Mouse (Mus musculus) liver, postnatal 0 days (tissue): ENCODE data around the gene Tmem192. TPM values are rescaled to one million over a fixed set of nuclear protein-coding genes. Genes with fewer than 3 reads are reported as not detected.

Experiments
- ATAC-seq: fragments of 200-750 bp; cut with Nextera tagmentation; 2 replicates; pipeline ENCODE4 v1.8.0; 2017; ENCODE audit warnings: mild to moderate bottlenecking, moderate library complexity
- DNase-seq: peaks from one replicate; pipeline ENCODE4 v3.0.0-alpha.2; 2016
- H3K27ac ChIP-seq: fragments of 300-500 bp; sonication (generic); 2 replicates; pipeline ENCODE4 v1.5.1; 2014; ENCODE audit warnings: antibody characterized with exemption, moderate library complexity, mild to moderate bottlenecking, low read depth
- H3K27me3 ChIP-seq: fragments of 300-500 bp; sonication (generic); 2 replicates; pipeline ENCODE4 v1.6.1; 2014; ENCODE audit warnings: low read length, control low read depth, mixed read lengths; ENCODE audit not compliant: insufficient read depth
- H3K36me3 ChIP-seq: fragments of 300-500 bp; sonication (generic); replicated peaks from 2 replicates; pipeline ENCODE4 v1.6.1; 2014; ENCODE audit warnings: mild to moderate bottlenecking, control low read depth, low read length, moderate library complexity, mixed read lengths; ENCODE audit not compliant: insufficient read depth
- H3K4me1 ChIP-seq: fragments of 300-500 bp; sonication (generic); 2 replicates; pipeline ENCODE4 v1.6.1; 2014; ENCODE audit warnings: antibody characterized with exemption, mild to moderate bottlenecking, control low read depth; ENCODE audit not compliant: insufficient read depth
- H3K4me2 ChIP-seq: fragments of 300-500 bp; sonication (generic); 2 replicates; pipeline ENCODE4 v1.6.1; 2014; ENCODE audit warnings: low read depth, mild to moderate bottlenecking, low read length, moderate library complexity, mixed read lengths
- H3K4me3 ChIP-seq: fragments of 300-500 bp; sonication (generic); 2 replicates; pipeline ENCODE4 v1.5.1; 2014; ENCODE audit warnings: low read depth, low read length
- H3K9ac ChIP-seq: fragments of 300-500 bp; sonication (generic); replicated peaks from 2 replicates; pipeline ENCODE4 v1.6.1; 2014; ENCODE audit warnings: mild to moderate bottlenecking, moderate library complexity
- H3K9me3 ChIP-seq: fragments of 300-500 bp; sonication (generic); 2 replicates; pipeline ENCODE4 v1.6.1; 2016; ENCODE audit warnings: mild to moderate bottlenecking, control low read depth, low read length, mixed read lengths
- CTCF ChIP-seq: sonication (generic); IDR thresholded peaks from 2 replicates; pipeline ENCODE4 v1.5.1; 2016; ENCODE audit warnings: antibody characterized with exemption, low read depth
- EP300 ChIP-seq: IDR thresholded peaks from 2 replicates; pipeline ENCODE4 v1.6.1; 2016; ENCODE audit warnings: antibody characterized with exemption, low read depth, mild to moderate bottlenecking
- WGBS: fragments of 180-500 bp; shearing (Covaris S2); extraction: QIAGEN DNeasy Blood & Tissue Kit; methylation state at CpG from one replicate; pipeline ENCODE4 v1.1.7; 2014; ENCODE audit not compliant: insufficient replicate concordance; 5-methylcytosine and 5-hydroxymethylcytosine counted together
- polyA plus RNA-seq: library from polyadenylated mRNA; unstranded; fragments of >200 nt; fragmentation: Nextera tagmentation; extraction: Ambion mirVana; gene quantifications from 2 replicates; pipeline ENCODE4 v1.2.1, GENCODE M21; 2015

Tmem192 gene
- 18.4 and 20.2 TPM in 2 replicates for polyA plus RNA-seq

DNA sequence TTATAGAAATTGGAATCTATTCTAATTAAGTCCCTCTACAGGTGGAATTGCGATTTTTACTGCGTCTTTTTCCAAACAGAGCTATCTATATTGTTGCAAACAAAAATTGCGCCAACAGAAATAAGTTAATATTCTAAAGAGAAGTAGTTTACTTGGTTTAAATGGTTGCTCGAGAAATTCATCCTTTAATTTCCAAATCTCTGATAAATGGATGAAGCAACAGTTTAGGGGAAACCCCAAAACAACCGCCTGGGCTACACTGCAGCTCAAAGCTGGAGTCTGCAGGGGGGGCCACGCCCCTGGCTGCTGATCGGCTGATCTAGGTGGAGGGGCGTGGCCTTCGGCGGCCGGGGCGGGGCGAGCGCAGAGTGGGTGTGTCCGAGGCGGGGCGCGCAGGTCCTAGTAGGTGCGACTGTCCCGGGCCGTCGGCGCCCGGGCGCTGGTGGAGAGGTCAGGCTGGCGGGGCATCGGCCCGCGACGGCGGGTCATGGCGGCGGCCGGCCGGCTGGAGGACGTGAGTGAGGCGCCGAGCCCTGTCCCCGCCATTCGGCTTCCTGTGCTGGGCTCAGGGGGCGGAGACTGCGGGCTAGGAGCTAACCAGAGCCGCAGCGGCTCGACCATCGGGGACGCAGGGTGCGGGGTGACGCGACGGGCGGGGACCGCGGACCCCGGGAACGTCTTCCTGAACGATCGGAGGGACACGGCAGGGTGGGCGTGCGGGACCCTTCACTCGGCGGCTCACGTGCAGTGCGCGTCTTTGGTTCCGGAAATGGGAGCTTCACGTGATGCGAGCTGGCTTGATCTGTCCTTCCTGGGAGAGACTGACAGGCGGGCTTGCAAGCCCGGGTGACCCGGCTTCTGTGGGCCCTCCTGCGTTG is at the start of gene Tmem192:
TSS of gene Tmem192 (plus strand) at position 366 of the 878 bp plus-strand sequence.
- 1% methylated on average over 67 of the region's 73 CpGs for WGBS

DNA sequence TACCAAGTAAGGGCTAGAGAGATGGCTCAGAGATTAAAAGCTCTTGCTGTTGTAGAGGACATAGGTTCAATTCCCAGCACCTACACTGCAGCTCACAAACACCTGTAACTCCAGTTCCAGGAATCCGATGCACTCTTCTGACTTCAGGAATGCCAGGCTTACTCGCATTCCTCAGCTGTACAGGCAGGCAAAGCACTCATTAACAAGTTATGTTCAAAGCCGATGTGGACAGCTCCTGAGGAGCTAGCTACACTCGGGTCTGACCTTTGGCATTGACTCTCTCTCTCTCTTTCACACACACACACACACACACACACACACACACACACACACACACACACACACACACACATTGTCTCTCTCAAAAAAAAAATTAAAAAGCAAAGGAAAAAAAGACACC is 48.3 kb upstream of the Tmem192 start:
- Histone ChIP-seq H3K9ac (no peak overlapping the region), H3K9me3 (no peaks in the 10 kb centered on the region), H3K36me3 (no peaks in the 10 kb centered on the region), H3K4me1 (no peaks in the 10 kb centered on the region), H3K4me2 (no peak overlapping the region), H3K4me3 (no peak overlapping the region), H3K27me3 (no peaks in the 10 kb centered on the region), H3K27ac (no peak overlapping the region)
- 46% methylated on average over 4 of the region's 4 CpGs for WGBS
- ATAC-seq: no peak
- TF ChIP-seq EP300 (no peak), CTCF (no peak)
- no peak for DNase-seq

More for the DNA sequence above, at the start of gene Tmem192:
- H3K27me3 ChIP-seq: no peaks in the 10 kb centered on the region
- peak within 1 kb of the TSS; percentile 75 for H3K4me2 ChIP-seq
- H3K36me3 ChIP-seq: no peaks in the 10 kb centered on the region; the same call in 1 of the 2 replicates
- H3K27ac ChIP-seq: peak within 1 kb of the TSS; percentile 96
- H3K9me3 ChIP-seq: no peaks in the 10 kb centered on the region
- TF ChIP-seq EP300 (peak; percentile 30; the same call in 1 of the 2 replicates), CTCF (peak; percentile 26; the same call in 1 of the 2 replicates)
- ATAC-seq (peak; percentile 95), DNase-seq (peak; percentile 97)
- peaks cover 4% of the 10 kb centered on the region; the same call in 1 of the 2 replicates for H3K4me1 ChIP-seq
- peak within 1 kb of the TSS; percentile 69 for H3K9ac ChIP-seq
- H3K4me3 ChIP-seq: peak within 1 kb of the TSS; percentile 76

DNA sequence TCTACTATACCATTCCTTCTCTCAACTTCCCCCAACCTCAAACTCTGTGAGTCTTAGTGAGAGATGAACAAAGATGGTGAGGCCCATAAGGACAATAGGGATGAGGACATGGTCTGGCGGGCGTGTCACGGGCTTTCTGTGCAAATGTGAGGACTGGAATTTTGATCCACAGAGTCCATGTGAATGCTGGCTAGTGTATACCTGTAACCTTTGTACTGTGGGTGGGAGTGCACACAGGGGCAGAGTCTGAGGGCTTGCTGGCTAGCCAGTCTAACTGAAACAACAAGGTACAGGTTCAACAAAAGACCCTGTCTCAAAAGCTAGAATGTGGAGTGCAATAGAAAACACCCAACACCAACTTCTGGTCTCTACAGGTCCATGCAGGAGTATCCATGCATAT is 46.3 kb upstream of the Tmem192 start:
- no peaks in the 10 kb centered on the region for H3K36me3 ChIP-seq
- TF ChIP-seq CTCF (no peak), EP300 (no peak)
- H3K9me3 ChIP-seq: no peaks in the 10 kb centered on the region
- whole genome bisulfite sequencing: 91% methylated on average over 3 of the region's 3 CpGs
- no peak overlapping the region for H3K4me2 ChIP-seq
- no peak for ATAC-seq
- no peaks in the 10 kb centered on the region for H3K4me1 ChIP-seq
- no peaks in the 10 kb centered on the region for H3K27me3 ChIP-seq
- no peak for DNase-seq
- H3K9ac ChIP-seq: no peak overlapping the region
- no peak overlapping the region for H3K4me3 ChIP-seq
- no peak overlapping the region for H3K27ac ChIP-seq

DNA sequence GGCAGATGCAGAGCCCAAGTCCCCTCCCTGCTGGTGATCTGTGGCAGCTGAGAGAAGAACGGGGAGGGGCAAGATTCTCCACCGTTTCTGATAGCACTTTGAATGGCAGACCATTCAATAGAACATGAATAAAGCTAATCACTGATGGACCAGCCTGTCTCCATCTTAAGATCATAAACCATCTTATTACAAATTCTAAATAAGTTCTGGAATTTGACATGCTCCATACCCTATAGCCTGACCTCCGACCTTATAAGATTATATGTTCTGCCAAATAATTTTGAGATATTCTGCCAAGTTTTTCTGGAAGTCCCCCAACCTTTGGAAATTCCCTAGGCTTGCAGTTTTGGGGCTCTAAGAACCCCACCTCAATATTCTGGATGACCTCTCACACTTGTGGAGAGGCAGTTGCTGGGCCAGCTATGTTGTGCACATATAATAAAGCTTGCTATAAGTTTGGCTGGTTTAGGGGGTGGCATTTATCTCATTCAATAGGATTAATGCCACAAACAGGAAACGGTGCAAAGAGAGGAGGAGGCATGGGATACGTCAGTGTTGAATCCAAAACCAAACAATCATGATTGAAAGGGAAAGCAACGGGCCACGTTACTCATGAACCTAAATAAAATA is 45.3 kb upstream of the Tmem192 start:
- H3K27ac ChIP-seq: no peak overlapping the region
- H3K27me3 ChIP-seq: no peaks in the 10 kb centered on the region
- no peak for DNase-seq
- WGBS: 68% methylated on average over 7 of the region's 7 CpGs
- no peak overlapping the region for H3K4me2 ChIP-seq
- no peaks in the 10 kb centered on the region for H3K36me3 ChIP-seq
- H3K4me1 ChIP-seq: no peaks in the 10 kb centered on the region
- H3K9ac ChIP-seq: no peak overlapping the region
- no peak for ATAC-seq
- no peaks in the 10 kb centered on the region for H3K9me3 ChIP-seq
- H3K4me3 ChIP-seq: no peak overlapping the region
- no peak for TF ChIP-seq EP300
- TF ChIP-seq CTCF: no peak

DNA sequence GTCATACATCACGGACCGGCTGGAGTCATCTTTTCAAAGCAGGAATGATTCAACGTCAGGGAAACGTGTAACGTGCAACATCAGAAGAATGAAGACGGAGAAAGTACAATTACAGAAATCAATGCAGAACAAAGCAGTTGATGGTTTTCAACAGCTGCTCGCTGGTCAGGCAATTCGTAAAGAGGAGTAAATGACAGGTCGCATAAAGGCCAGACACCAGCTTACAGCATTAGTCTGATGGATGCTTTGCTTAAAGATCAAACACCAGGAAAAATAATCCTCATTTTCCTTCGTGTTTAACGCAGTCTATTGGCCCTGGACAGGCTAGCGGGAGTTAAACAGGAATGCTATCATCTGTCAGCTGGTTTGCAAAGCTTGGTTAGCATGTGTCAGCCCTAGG is 44.8 kb upstream of the Tmem192 start:
- 76% methylated on average over 12 of the region's 12 CpGs for WGBS
- TF ChIP-seq EP300: no peak
- no peak for TF ChIP-seq CTCF
- no peak overlapping the region for H3K27ac ChIP-seq
- H3K9me3 ChIP-seq: no peaks in the 10 kb centered on the region
- no peaks in the 10 kb centered on the region for H3K27me3 ChIP-seq
- H3K4me1 ChIP-seq: no peaks in the 10 kb centered on the region
- no peak overlapping the region for H3K9ac ChIP-seq
- H3K36me3 ChIP-seq: no peaks in the 10 kb centered on the region
- ATAC-seq: no peak
- H3K4me3 ChIP-seq: no peak overlapping the region
- DNase-seq: no peak
- no peak overlapping the region for H3K4me2 ChIP-seq

DNA sequence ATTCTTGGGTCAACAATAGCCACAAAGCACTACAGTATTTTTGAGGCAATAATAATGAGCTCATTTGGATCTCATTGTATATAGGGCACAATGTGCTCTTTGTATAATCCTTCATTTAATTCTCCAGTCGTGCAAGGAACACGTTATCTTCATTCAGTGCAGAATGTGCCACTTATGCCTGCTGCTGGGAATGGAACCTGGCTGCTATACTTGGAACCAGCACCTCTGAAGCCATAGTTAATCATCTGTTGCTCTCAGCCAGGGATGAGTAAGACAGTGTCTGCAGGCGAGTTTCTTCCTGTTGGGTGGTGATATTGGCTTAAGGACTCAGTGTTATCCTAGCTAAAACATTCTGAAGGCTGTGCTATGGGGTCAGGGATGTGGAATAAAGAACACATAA is 43.2 kb upstream of the Tmem192 start:
- TF ChIP-seq EP300 (no peak), CTCF (no peak)
- Histone ChIP-seq H3K4me1 (no peaks in the 10 kb centered on the region), H3K4me2 (no peak overlapping the region), H3K36me3 (no peaks in the 10 kb centered on the region), H3K9me3 (no peaks in the 10 kb centered on the region), H3K27me3 (no peaks in the 10 kb centered on the region), H3K4me3 (no peak overlapping the region), H3K9ac (no peak overlapping the region), H3K27ac (no peak overlapping the region)
- 76% methylated on average over 3 of the region's 3 CpGs for WGBS
- ATAC-seq: no peak
- no peak for DNase-seq
